Mouse (Mus musculus): Measurements from ENCODE around the gene Bckdk. TPM values are rescaled to one million over a fixed set of nuclear protein-coding genes. Genes with fewer than 3 reads are reported as not detected.

The Bckdk gene
- polyA plus RNA-seq, 1 experiment from 2014 or later: 130 TPM

GRCm38 (mm10) chr7:127926066-127926465 is 22.2 kb downstream of the Bckdk start:
- Histone ChIP-seq H3K36me3 (peaks cover 68% of the 10 kb centered on the region), H3K4me3 (no peak overlapping the region), H3K27me3 (ENCODE audit: low read depth, poor library complexity, severe bottlenecking) (peaks cover 36% of the 10 kb centered on the region), H3K27ac (replicated peaks) (no peak overlapping the region), H3K9me3 (replicated peaks) (no peaks in the 10 kb centered on the region), H3K4me1 (peaks cover 12% of the 10 kb centered on the region)
- no peak for DNase-seq (ENCODE audit: low spot score)
- 88% methylated on average over 8 of the region's 8 CpGs for WGBS

DNA sequence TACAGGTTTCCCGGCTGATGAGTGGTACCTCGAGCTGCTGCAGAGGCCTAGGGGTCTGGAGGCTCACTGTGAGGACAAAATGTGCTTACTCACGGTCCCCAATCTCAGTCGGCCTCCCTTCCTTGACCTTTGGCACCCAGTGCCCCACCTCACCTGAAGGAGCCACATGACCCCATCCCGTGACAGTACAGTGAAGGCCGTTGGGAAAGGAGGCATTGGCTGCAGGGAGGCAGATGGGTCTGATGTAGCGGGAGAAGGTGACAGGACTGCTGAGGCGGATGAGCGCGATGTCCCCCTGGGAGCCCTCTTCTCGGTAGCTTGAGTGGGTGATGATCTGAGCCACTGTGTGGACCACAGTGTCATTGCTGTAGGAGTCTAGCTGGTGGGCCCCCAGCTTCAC is 23.0 kb downstream of the Bckdk start:
- H3K4me1 ChIP-seq: peaks cover 19% of the 10 kb centered on the region
- peaks cover 61% of the 10 kb centered on the region for H3K36me3 ChIP-seq
- no peak for DNase-seq (ENCODE audit: low spot score)
- H3K4me3 ChIP-seq: no peak overlapping the region; the same call in 1 of the 2 replicates
- H3K27me3 ChIP-seq (ENCODE audit: low read depth, poor library complexity, severe bottlenecking): peaks cover 36% of the 10 kb centered on the region
- no peaks in the 10 kb centered on the region for H3K9me3 ChIP-seq (replicated peaks)
- 85% methylated on average over 11 of the region's 11 CpGs for WGBS
- H3K27ac ChIP-seq (replicated peaks): no peak overlapping the region

- Histone ChIP-seq H3K36me3 (peaks cover 52% of the 10 kb centered on the region), H3K27ac (replicated peaks) (no peak overlapping the region), H3K4me3 (no peak overlapping the region), H3K4me1 (peaks cover 28% of the 10 kb centered on the region), H3K9me3 (replicated peaks) (no peaks in the 10 kb centered on the region), H3K27me3 (ENCODE audit: low read depth, poor library complexity, severe bottlenecking) (peaks cover 36% of the 10 kb centered on the region)
- no peak for DNase-seq (ENCODE audit: low spot score)
- 87% methylated on average over 11 of the region's 11 CpGs for WGBS
Observed at GRCm38 (mm10) chr7:127927726-127928125, 23.8 kb downstream of the Bckdk start.

- no peak for DNase-seq (ENCODE audit: low spot score)
- no peaks in the 10 kb centered on the region for H3K9me3 ChIP-seq (replicated peaks)
- H3K4me3 ChIP-seq: no peak overlapping the region
- peaks cover 36% of the 10 kb centered on the region for H3K27me3 ChIP-seq (ENCODE audit: low read depth, poor library complexity, severe bottlenecking)
- no peak overlapping the region for H3K27ac ChIP-seq (replicated peaks)
- peaks cover 37% of the 10 kb centered on the region for H3K4me1 ChIP-seq
- WGBS: 46% methylated on average over 5 of the region's 5 CpGs
- peaks cover 44% of the 10 kb centered on the region for H3K36me3 ChIP-seq
Observed at GRCm38 (mm10) chr7:127928596-127928995, 24.7 kb downstream of the Bckdk start.

- 12% methylated on average over 6 of the region's 6 CpGs for WGBS
- no peak for DNase-seq (ENCODE audit: low spot score)
Observed at GRCm38 (mm10) chr7:127929923-127930322, 26.0 kb downstream of the Bckdk start, which contains the start of gene Prss8. Gene Prss8, minus strand, starts transcription at chr7:127930104.

GRCm38 (mm10) chr7:127930636-127931035 is 26.8 kb downstream of the Bckdk start:
- peaks cover 23% of the 10 kb centered on the region for H3K36me3 ChIP-seq
- H3K27me3 ChIP-seq (ENCODE audit: low read depth, poor library complexity, severe bottlenecking): peaks cover 36% of the 10 kb centered on the region
- no peak overlapping the region for H3K27ac ChIP-seq (replicated peaks)
- H3K4me3 ChIP-seq: no peak overlapping the region
- DNase-seq (ENCODE audit: low spot score): no peak
- no peaks in the 10 kb centered on the region for H3K9me3 ChIP-seq (replicated peaks)
- H3K4me1 ChIP-seq: peaks cover 54% of the 10 kb centered on the region
- WGBS: 87% methylated on average over 5 of the region's 5 CpGs

More at GRCm38 (mm10) chr7:127929923-127930322, 26.0 kb downstream of the Bckdk start, which contains the start of gene Prss8:
- H3K4me1 ChIP-seq: peaks cover 50% of the 10 kb centered on the region
- no peaks in the 10 kb centered on the region for H3K9me3 ChIP-seq (replicated peaks)
- peaks cover 31% of the 10 kb centered on the region for H3K36me3 ChIP-seq
- peak within 1 kb of the TSS; percentile 34 for H3K4me3 ChIP-seq
- H3K27ac ChIP-seq (replicated peaks): no peak within 1 kb of the TSS; the same call in 1 of the 2 replicates
- H3K27me3 ChIP-seq (ENCODE audit: low read depth, poor library complexity, severe bottlenecking): peaks cover 36% of the 10 kb centered on the region

GRCm38 (mm10) chr7:127931351-127932135 is 27.7 kb downstream of the Bckdk start:
- DNase-seq (ENCODE audit: low spot score): peak; percentile 28
- WGBS: 35% methylated on average over 13 of the region's 13 CpGs

GRCm38 (mm10) chr7:127932273-127933031 is 28.6 kb downstream of the Bckdk start:
- Histone ChIP-seq H3K27ac (replicated peaks) (peak overlapping the region; percentile 70), H3K4me3 (peak overlapping the region; percentile 11; the same call in 1 of the 2 replicates), H3K36me3 (0 out of 2 replicates have a peak, but pooled peaks cover 6% of the 10 kb centered on the region), H3K4me1 (peaks cover 63% of the 10 kb centered on the region), H3K27me3 (ENCODE audit: low read depth, poor library complexity, severe bottlenecking) (peaks cover 39% of the 10 kb centered on the region), H3K9me3 (replicated peaks) (no peaks in the 10 kb centered on the region)
- 11% methylated on average over 13 of the region's 13 CpGs for WGBS
- DNase-seq (ENCODE audit: low spot score): peak; percentile 57

More at GRCm38 (mm10) chr7:127931351-127932135, 27.7 kb downstream of the Bckdk start:
- peaks cover 63% of the 10 kb centered on the region for H3K4me1 ChIP-seq
- H3K27me3 ChIP-seq (ENCODE audit: low read depth, poor library complexity, severe bottlenecking): peaks cover 41% of the 10 kb centered on the region
- H3K36me3 ChIP-seq: peaks cover 14% of the 10 kb centered on the region
- peak overlapping the region; percentile 70 for H3K27ac ChIP-seq (replicated peaks)
- H3K9me3 ChIP-seq (replicated peaks): no peaks in the 10 kb centered on the region
- no peak overlapping the region; the same call in 1 of the 2 replicates for H3K4me3 ChIP-seq

DNA sequence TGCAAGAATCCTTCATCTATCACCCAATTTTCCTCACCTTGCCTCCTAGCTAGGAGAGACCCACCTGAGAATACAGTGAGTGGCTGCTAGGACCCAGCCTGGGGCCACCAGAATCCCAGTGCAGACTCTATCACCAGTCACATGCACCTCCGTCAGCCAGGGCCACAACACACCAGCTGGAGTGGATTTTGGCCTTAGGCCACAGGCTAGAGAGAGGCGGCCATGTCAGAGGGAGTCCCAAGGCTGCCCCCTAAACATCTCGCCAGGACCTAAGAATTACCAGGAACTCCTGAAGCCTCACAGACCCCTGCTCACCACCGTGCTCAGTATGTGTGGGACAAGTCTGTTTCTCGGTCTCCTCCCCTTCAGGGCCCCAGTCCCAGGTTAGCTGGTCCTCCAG is 30.2 kb downstream of the Bckdk start:
- no peak for DNase-seq (ENCODE audit: low spot score)
- Histone ChIP-seq H3K36me3 (no peaks in the 10 kb centered on the region), H3K4me1 (peaks cover 59% of the 10 kb centered on the region), H3K27ac (replicated peaks) (peak overlapping the region; percentile 87; the same call in 1 of the 2 replicates), H3K4me3 (peak overlapping the region; percentile 18; the same call in 1 of the 2 replicates), H3K9me3 (replicated peaks) (no peaks in the 10 kb centered on the region), H3K27me3 (ENCODE audit: low read depth, poor library complexity, severe bottlenecking) (peaks cover 23% of the 10 kb centered on the region)
- WGBS: 86% methylated on average over 5 of the region's 5 CpGs

DNA sequence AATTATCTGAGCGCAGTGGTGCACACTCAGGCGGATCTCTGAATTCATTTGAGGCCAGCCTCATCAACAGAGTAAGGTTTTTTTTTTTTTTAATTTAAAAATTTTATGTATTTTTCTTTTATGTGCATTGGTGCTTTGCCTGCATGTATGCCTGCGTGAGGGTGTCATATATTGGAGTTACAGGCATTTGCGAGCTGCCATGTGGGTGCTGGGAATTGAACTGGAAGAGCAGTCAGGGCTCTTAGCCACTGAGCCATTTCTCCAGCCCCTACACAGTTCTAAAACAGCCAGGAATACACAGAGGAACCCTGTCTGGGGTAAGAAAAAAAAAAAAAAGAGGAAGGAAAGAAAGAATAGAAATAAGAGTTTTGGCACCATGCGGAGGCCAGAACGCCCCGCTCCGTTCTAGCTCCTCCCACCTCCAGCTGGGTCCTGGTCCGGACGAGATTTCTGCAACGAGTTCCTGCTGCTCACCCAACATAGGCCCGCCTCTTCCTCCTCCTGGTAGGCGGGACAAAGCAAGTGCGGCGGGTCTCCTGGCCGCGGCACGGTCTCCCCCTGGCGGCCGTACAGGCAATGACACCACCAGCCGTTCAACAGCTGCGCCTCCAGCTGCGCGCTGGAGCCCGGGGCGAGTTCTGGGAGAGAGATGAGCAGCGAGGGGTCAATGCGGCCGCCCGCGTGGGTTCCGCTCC is 31.3 kb downstream of the Bckdk start:
- Histone ChIP-seq H3K27ac (replicated peaks) (peak overlapping the region; percentile 87), H3K36me3 (no peaks in the 10 kb centered on the region)
- 7% methylated on average over 32 of the region's 32 CpGs for WGBS

DNA sequence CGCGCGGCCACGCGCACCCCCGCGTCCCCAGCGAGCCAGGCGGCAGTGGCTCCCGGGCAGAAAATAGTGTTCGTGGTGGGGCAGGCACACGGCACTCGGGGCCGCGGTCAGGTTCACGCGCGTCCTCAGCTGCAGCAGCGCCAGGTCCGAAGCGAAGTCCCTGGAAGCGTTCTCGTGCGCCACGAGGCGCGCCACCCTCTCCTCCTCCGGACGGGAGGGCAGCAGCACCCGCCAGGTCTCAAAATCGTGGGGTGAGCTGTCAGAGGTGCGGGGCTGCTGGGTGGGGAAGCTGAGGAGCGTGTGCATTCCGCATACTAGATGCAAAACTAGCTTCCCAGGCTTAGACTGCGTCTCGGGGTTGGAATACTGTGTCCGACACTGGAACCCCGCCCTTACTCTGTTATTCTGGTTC is 31.9 kb downstream of the Bckdk start:
- H3K9me3 ChIP-seq (replicated peaks): no peaks in the 10 kb centered on the region
- H3K27ac ChIP-seq (replicated peaks): peak overlapping the region; percentile 87
- H3K4me3 ChIP-seq: peak overlapping the region; percentile 70
- H3K4me1 ChIP-seq: peaks cover 52% of the 10 kb centered on the region
- DNase-seq (ENCODE audit: low spot score): no peak
- under 1% methylated on average over 38 of the region's 38 CpGs for WGBS
- no peaks in the 10 kb centered on the region for H3K36me3 ChIP-seq
- H3K27me3 ChIP-seq (ENCODE audit: low read depth, poor library complexity, severe bottlenecking): peaks cover 6% of the 10 kb centered on the region

More for the DNA sequence above, 31.3 kb downstream of the Bckdk start:
- Histone ChIP-seq H3K9me3 (replicated peaks) (no peaks in the 10 kb centered on the region), H3K27me3 (ENCODE audit: low read depth, poor library complexity, severe bottlenecking) (peaks cover 12% of the 10 kb centered on the region), H3K4me1 (peaks cover 52% of the 10 kb centered on the region), H3K4me3 (peak overlapping the region; percentile 70)
- peak; percentile 94 for DNase-seq (ENCODE audit: low spot score)

DNA sequence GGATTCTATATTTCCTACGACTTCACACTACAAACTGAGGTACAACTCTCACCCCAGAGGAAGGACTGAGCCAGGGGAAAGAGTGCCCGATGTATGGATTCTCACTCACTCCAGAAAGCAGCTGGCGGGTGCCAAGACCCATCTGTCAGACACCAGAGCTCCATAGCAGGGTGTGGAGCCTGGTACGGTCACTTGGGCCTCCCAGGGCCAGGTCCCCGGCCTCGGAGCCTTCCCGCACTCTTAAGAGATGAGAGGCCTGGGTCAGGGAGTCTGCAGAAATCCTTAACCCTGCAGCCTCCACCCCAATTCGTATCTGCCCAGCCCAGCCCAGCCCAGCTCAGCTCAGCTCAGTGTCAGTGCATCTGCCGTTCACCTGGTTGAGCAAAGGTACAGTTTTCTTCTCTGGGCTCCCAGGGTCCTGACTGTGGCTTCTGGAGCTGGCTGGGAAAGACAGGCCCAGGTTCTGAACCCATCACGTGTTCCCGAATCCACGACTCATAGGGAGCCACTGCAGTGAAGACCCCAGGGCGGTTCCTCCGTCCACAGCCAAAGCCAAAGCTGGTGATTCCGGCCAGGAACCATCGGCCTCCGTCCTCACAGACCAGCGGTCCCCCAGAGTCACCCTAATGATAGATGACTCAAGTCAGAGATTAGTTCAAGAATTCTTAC is 32.5 kb downstream of the Bckdk start:
- H3K27ac ChIP-seq (replicated peaks): peak overlapping the region; percentile 87
- WGBS: 60% methylated on average over 18 of the region's 18 CpGs
- no peaks in the 10 kb centered on the region for H3K9me3 ChIP-seq (replicated peaks)
- H3K36me3 ChIP-seq: no peaks in the 10 kb centered on the region
- H3K4me1 ChIP-seq: peaks cover 49% of the 10 kb centered on the region
- peak; percentile 19 for DNase-seq (ENCODE audit: low spot score)
- peaks cover 6% of the 10 kb centered on the region for H3K27me3 ChIP-seq (ENCODE audit: low read depth, poor library complexity, severe bottlenecking)
- H3K4me3 ChIP-seq: peak overlapping the region; percentile 70
